Mouse (Mus musculus): ENCODE measurements around the gene Hoxc5.

GRCm38 (mm10) chr15:103000501-103000901 lies 33.3 kb downstream of the Hoxc5 start:
- TF ChIP-seq POLR2A (IDR thresholded peaks at IDR 0.05; ENCODE audit: insufficient read depth, low read depth, low read length) = no peak
- no peak for TF ChIP-seq CTCF (IDR thresholded peaks at IDR 0.05; ENCODE audit: insufficient read depth, low read depth, low read length)
